Mouse (Mus musculus) lung, adult 2 months (tissue): ENCODE measurements at regions not wholly inside any gene's neighbourhood (a gene's known extent, or its start where the extent isn't known, plus 50 kb on each side); places are given as distances from the start of the nearest gene placed in this dataset.

Experiments used
- CTCF ChIP-seq: fragments of 200-500 bp; IDR thresholded peaks from 2 replicates; pipeline ENCODE4 v1.5.1; 2011; ENCODE audit warnings: mild to moderate bottlenecking, low read length, control low read depth; ENCODE audit not compliant: insufficient read depth
- POLR2A ChIP-seq: fragments of 200-500 bp; IDR thresholded peaks from 2 replicates; pipeline ENCODE4 v1.6.1; 2011; ENCODE audit warnings: low read depth, mild to moderate bottlenecking, control low read depth, low read length, borderline replicate concordance; ENCODE audit errors: extremely low read depth

DNA sequence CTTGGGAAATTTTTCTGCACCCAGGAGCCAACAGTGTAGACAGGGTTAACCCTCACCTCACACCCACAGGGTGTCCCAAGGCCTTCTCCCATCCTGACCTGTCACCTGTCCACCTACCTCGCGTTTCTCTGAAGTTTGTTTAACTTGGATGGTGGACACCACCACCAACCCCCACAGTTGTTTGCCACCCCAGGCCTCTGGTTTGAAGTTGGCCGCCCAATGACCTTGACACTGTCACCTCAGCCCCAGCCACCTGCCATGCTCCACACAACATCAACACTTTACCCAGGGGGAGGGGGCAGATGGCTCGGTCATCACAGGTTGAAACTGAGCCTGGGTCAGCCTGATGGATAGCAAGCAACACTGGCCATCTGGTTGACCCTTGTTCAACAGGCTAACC, 332.7 kb upstream of the Tbx3 start:
- TF ChIP-seq CTCF (no peak), POLR2A (no peak)
